Mouse (Mus musculus) adipocyte (in vitro differentiated cells): Measurements from ENCODE around the gene Lgals2.

Source experiments
- DNase-seq: peaks from one replicate; pipeline ENCODE4 v3.0.0-alpha.2; 2016; ENCODE audit warnings: low spot score

Lgals2 gene

DNA sequence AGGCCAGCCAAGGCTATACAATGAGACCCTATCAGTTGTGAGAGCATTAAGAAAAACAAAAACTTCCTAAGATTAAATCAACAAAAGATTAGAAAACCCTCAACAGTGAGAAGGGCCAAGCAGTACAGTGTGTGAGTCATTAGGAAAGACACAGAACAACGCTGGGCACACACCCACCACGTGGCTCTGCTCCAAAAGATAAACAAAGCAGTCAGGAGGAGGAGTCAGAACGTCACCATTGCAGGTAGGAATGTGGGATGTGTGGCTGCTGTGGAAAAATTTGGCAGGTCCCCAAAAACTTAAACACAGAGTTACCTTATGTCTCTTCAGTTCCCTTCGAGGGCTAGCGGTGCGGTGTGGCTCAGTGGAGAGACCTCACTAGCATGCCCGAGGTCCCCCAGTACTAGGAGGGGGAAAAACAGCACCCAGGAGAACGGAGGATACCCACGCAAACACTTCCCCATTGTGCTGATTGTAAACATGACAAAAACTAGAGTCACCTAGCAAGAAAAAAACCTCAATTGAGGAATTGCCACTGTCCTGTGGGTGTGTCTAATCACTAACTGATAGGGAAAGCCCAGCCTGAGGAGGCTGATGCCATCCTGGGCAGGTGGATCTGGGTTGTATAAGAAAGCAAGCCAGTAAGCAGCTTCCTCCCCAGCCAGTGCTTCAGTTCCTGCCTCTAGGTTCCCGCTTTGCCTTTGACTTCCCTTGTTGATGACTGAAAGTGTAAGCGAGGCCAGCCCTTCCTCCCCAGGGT, 39.8 kb downstream of the Lgals2 start:
- DNase-seq, result no peak

DNA sequence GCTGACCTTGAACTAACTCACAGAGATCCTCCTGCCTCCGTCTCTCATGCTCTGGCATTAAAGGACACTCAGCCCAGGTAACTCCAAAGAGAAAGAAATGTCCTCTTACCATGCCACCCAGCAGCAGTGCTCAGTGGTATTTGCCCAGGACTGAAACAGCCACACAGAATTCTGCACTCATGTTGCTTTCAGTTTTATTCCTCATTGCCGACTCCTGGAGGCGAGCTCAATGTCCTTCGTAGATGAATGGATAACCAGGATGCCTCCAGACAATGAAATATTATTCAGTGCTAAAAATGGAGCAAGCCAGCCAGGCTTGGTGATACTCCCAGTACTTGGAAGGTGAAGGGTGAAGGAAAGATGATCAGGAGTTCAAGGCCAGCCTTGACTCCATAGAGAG, 41.7 kb downstream of the Lgals2 start:
- no peak for DNase-seq

DNA sequence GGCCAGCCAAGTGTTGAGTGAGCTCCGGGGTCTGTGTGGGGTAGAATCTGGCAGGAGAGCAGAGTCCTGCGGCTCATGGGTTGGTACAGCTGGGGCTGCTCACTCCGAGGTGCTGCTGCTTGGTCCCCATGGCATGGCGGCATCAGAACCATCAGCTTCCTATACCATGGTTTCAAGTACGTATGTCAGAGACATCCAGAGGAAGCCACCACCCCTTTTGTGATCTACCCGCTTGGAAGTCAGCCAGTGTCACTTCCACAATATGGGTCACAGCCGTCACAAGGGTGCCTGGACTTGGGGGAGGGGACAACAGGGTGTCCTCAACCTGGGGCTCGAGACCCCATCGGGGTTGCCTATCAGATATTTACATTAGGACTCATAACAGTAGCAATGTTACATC, 45.2 kb downstream of the Lgals2 start:
- DNase-seq, result no peak

- no peak for DNase-seq
These were observed 45.6 kb downstream of the Lgals2 start for GRCm38 (mm10) chr15:78809739-78810138.

GRCm38 (mm10) chr15:78808980-78809379, 46.3 kb downstream of the Lgals2 start:
- DNase-seq, result no peak

DNA sequence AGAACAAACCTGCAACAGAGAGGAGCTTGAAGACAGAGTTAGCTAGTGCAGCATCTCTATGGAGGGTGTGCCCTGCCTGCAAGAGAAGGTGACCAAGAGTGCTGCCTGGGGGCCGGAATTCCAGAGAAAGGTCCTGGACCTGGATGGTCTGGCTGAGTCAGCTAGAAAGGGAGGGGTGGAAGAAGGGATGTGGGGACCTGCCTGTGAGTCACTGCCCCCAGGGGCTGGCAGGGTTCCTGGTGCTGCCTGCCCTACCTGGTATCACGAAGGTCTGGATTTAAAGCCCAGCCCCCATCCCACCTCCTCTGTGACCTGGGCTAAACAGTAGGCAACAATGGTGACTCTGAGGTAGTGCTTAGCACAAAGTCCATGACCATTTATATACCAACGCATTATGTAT, 48.2 kb downstream of the Lgals2 start:
- DNase-seq, result no peak

DNA sequence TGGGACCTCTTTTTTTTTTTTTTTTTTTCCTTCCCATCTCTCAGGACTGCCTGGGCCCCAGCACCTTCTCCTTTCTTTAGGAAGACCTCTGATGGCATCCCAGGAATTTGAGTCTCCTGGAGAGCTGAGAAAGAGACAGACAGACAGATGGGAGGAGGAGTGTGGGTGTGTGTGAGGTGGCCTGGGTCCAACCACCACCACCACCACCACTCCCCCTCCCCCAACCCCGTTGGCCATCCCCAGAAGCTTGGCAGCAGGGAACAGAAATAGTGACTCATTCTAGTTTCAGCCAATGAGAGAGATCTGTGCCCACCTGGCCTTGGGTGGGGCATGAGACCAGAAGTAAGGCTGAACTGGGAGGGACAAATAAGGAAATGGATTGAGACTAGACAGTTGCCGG, 48.7 kb downstream of the Lgals2 start:
- no peak for DNase-seq

- DNase-seq, result no peak
These were observed 50.0 kb downstream of the Lgals2 start for GRCm38 (mm10) chr15:78805351-78805750.

GRCm38 (mm10) chr15:78804326-78804725, 51.0 kb downstream of the Lgals2 start:
- DNase-seq, result no peak

DNA sequence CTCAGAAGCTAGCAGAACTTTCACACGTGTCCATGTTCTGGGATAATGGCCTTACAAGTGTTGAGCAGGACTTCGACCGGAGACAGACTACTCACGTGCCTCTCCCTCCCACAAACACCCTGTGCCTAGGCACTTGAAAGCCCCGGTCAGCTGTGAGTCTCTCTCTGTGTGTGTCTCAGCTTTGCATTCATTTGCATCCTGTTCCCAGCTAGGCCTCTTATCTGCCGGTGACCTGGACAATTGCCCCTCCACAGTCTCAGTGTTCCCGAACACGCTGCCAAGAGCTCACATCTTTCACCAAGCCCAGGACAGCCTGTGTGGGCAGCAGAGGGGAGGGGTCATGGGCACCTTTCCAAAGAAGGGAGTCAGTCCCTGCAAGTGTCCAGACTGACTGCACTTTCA, 51.8 kb downstream of the Lgals2 start:
- DNase-seq, result peak; percentile 54

- no peak for DNase-seq
These were observed 52.4 kb downstream of the Lgals2 start, which contains the start of gene Card10 for GRCm38 (mm10) chr15:78802776-78803391. Gene Card10, minus strand, starts transcription at chr15:78803042.

DNA sequence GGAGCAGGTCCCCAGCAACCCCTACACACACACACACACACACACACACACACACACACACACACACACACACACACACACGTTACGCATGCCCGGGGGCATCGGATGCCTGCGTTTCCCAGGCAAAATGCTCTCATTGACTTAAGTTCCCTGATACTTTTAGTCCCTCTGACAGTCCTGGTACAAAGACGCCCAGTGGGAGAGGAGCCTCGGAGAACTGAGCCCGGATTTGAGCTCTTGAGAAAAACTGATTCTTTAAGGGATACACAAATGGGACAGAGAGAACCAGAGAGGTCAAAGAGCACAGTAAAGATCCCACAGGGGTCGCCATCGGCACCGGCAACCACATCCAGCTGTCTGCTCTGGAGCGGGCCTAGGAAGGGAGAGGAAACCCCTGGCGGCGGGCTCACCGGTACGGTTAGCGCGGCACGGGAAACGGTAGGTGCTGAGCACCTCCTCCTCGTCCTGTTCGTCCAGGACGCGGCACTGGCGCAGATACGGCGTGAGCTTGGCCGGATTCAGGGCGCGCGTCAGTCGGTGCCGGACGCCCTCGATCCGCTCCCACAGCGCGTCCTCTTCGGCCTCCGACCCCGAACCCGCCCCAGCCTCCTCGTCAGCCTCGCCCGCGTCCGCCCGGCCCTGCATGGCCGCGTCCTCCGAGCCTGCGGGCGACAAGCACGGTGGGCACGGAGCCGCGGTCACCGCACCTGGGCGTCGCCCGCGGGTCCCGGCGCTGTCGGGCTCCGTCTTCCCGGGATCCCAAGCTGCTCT, 53.2 kb downstream of the Lgals2 start:
- DNase-seq, result no peak

DNA sequence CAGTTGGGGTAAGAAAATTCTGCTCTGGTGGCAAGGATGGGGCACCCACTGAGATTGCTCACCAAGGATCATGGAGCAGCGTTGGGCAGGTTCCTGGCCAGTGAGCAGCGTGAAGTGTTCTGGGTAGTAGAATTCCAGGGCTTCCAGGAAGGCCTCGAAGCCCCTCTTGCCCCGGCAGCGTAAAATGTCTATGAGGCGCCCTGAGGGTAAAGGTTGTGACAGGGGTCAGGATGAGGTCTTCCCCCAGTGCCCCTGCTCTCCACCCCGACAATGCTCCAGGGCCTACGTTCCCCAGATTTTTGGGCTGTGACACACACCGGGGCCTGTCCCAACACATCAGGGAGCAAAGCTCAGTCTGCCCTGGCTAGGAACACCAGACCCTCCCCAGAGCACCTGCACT, 53.8 kb downstream of the Lgals2 start:
- no peak for DNase-seq
